Mouse (Mus musculus): ENCODE measurements around the gene Gar1.

GRCm38 (mm10) chr3:129836965-129837364 is 5.8 kb upstream of the Gar1 start:
- TF ChIP-seq POLR2A (IDR thresholded peaks at IDR 0.05; ENCODE audit: borderline replicate concordance, low read depth, low read length): no peak
- TF ChIP-seq CTCF (IDR thresholded peaks at IDR 0.05; ENCODE audit: low read depth, low read length): no peak
